Mouse (Mus musculus) left cerebral cortex, postnatal 4 days (tissue): ENCODE measurements around the gene Chst10. TPM values are rescaled to one million over a fixed set of nuclear protein-coding genes. Genes with fewer than 3 reads are reported as not detected.

ENCODE experiments used
- DNase-seq: peaks from one replicate; pipeline ENCODE4 v3.0.0-alpha.2; 2022
- intact Hi-C: fragments of 180-260 bp; cut with DNase I; formaldehyde crosslinking; loops from one replicate; pipeline ENCODE4 v1.15.1; 2025
- total RNA-seq, 2 experiments: library from RNA; stranded (reverse); gene quantifications; 2 replicates each; pipeline ENCODE4 v1.2.3; 2021

Chst10 gene
- total RNA-seq, 2 experiments from 2014 or later = 67.4 to 68.4 TPM

DNA sequence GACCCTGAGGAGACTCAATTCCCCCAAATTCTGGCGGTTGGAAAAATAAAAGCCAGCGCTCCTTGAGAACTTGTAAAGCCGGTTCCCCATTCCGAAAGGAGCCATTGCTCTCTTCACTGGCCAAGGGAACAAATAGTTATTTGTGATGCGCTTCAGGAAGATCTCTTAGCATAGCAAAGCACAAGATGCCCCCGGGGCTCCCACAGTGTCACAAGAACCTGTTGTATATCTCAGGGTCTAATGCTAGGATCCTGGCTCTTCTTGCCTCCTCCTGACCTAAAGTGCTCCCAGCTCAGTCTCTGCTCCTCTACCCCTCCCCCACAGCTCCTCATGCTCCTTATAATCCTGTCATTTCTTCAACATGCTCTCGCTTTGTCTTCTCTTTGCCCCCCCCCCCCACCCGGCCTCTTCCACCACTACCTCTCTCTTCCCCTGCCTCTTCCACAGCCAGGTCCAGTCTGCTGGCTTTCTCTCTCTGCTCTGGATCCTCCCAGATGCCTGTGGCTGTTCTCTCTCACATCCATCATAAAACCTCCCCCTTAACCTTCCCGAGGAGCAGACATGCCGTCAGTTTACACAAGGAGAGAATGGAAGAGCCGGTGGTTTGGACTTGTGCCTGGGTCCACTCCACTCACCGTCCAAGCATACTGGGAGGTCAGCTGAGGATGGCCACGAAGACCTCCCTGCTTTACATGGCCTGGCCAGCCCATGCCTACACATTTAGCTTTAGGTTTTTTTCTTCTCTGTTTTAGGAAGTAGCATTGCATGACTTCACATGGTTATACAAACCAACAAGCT, 28.4 kb downstream of the Chst10 start:
- intact Hi-C loops = no loop called here

DNA sequence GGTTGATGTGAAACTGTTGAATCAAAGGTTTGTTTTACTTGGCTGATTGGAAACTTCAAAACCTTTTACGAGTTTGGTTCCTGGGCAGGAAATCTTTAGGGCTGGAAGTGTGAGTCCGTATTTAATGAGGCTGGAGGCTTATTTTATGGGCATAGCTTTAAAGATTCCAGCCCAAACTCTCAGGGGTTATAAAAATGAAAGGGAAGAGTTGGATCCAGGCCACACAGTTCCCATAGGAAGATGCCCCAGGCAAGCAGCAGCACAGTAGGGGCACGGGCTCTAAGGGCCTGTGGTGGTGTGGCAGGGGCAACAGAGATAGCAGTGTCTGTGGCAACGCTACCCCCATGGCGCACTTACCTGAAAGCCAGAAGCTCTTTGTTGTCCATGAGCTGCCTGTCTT, 31.7 kb downstream of the Chst10 start:
- intact Hi-C loops = no loop called here
- DNase-seq = no peak

More for the DNA sequence above, 28.4 kb downstream of the Chst10 start:
- DNase-seq = no peak

- intact Hi-C loops = no loop called here
- no peak for DNase-seq
Observed at GRCm38 (mm10) chr1:38864341-38864740, 33.6 kb downstream of the Chst10 start.

GRCm38 (mm10) chr1:38862213-38862612, 35.7 kb downstream of the Chst10 start:
- DNase-seq = peak; percentile 48
- intact Hi-C loops = no loop called here

DNA sequence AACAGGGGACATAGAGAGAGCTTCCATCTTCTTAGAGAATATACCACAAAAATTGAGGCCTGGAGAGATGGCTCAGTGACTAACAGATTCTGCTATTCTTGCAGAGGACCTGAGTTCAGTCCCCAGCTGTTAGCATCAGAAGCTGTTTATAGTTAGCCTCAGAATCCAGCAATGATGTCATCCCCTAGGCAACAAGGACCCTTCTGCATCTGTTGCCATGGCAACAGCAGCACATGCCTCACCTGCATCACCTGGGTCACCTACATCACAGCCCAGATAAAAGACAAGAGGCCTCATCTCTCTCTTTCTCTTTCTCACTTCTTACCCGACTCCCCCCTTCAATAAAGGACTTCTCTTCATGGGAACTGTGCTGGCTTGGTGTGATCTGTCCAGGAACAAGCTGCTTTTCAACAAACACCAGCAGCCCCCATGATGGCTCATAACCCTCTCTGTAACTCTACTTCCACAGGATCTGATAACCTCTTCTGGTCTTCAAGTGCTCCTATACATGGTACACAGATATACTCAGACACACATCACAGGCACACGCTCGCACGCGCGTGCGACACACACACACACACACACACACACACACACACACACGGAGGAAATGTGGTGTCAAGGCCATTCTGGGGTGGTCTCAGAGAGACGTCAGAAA, 37.0 kb downstream of the Chst10 start:
- no peak for DNase-seq
- intact Hi-C loops = no loop called here

DNA sequence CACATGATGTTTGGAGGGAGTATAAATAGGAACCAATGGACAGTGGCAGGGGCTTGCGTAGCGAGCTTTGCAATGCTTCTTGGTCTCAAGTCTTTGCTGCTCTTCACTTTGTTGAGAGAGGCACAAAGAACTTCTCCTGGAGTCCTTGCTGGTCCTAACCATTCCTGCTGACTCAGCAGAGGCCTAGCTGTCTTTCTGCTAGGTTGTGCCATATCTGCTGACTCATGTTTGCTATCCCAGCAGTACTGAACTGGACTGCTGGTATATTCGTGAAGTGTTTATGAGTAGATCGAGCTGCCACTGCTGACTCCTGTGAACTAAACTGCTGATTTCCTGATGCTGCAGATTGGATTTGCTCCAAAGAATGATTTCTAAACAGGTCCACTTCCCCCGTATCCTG, 37.8 kb downstream of the Chst10 start:
- intact Hi-C loops = no loop called here
- no peak for DNase-seq

DNA sequence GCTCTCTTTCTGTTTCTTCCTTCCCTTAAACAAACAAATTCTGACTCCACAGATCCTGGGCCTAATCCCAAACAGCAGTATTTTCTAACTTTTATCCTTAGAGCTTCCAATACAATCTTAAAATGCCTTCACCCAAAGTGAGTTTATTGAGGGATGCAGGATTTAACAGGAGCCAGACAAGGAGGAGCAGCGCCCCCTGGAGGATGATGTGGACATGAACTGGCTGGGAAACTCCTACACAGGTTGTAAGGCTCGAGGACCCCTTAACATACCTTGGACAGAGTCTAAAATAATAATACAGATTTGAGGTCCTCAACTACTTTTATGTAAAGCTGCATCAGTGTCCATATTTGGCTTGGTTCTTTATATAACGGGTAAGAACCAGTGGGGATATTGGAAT, 41.8 kb downstream of the Chst10 start:
- intact Hi-C loops = loop anchor here (10.0 kb wide), 1 partner anchor 61 kb away; no protein-coding TSS in a partner anchor
- DNase-seq = peak; percentile 73

DNA sequence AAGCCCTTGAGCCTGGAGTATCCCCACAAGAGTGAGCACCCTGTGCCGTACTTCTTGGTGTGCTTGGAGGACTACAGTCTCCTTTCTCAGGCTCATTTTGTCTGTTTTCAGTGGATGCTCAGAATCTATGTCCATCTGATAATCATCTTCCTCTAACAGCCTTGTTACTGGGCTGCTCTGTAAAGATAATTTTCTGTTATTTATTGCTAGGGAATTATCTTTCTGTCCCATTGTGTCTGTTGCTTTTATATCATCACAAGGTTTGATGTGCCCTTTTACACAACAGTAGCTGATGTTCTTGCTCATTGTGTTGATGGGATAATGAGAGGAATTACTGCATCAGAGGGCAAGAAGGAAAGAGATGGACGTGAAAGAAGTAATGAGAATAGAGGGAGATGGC, 45.7 kb downstream of the Chst10 start:
- DNase-seq = no peak
- intact Hi-C loops = loop anchor here (10.0 kb wide), 1 partner anchor 57 kb away; no protein-coding TSS in a partner anchor

GRCm38 (mm10) chr1:38850650-38851049, 47.3 kb downstream of the Chst10 start:
- DNase-seq = no peak
- intact Hi-C loops = loop anchor here (10.0 kb wide), 1 partner anchor 56 kb away; no protein-coding TSS in a partner anchor

- no peak for DNase-seq
- intact Hi-C loops = no loop called here
Observed at GRCm38 (mm10) chr1:38848451-38849289, 49.3 kb downstream of the Chst10 start.

GRCm38 (mm10) chr1:38847975-38848374, 50.0 kb downstream of the Chst10 start:
- peak; percentile 40 for DNase-seq
- intact Hi-C loops = no loop called here

- peak; percentile 9 for DNase-seq
- intact Hi-C loops = no loop called here
Observed at GRCm38 (mm10) chr1:38843275-38843674, 54.7 kb downstream of the Chst10 start.

DNA sequence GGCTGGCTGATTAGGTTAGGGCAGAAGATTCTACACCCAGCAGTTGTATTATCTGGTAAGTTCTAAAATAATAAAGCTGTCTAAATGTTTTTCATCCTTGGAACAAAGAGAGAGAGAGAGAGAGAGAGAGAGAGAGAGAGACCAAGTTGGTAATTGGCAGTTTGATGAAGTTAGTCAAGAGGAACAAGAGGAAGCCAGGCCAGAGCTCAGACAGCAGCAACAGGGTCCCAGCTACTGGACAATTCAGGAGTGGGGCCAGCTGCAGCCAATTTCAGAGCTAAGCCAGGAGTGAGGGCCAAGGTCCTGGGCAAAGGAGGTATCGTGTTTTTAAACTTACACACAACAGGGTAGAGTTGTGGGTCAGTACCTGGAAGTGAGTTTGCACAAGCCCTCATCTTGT, 55.1 kb downstream of the Chst10 start:
- intact Hi-C loops = no loop called here
- no peak for DNase-seq

GRCm38 (mm10) chr1:38839944-38840343, 58.0 kb downstream of the Chst10 start:
- intact Hi-C loops = no loop called here
- DNase-seq = no peak

GRCm38 (mm10) chr1:38836477-38836872, 61.5 kb downstream of the Chst10 start, which contains the start of gene Lonrf2:
Lonrf2 (minus strand) TSS chr1:38836711.
- peak; percentile 72 for DNase-seq
- intact Hi-C loops = no loop called here

- DNase-seq = peak; percentile 43
- intact Hi-C loops = no loop called here
Observed at GRCm38 (mm10) chr1:38835568-38836476, 62.1 kb downstream of the Chst10 start.

DNA sequence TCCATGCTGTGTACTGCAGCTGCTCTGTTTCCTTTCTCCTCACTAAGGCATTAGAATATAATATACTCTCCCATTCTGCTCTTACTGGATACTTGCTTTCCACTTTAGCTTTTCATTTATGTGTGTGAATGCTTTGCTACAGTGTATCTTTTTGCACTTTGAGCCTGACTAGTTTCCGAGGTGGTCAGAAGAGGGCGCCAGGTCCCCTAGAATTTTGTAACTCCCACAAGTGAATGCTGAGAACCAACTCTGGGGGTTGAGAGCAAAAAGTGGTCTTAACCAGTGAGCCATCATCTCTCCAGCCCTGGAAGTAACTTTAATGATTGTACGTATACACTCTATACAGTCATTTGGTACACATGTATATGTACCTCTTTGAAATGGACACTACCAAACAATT, 63.1 kb downstream of the Chst10 start:
- intact Hi-C loops = no loop called here
- DNase-seq = peak; percentile 48

- DNase-seq = peak; percentile 49
- intact Hi-C loops = no loop called here
Observed at GRCm38 (mm10) chr1:38824926-38825325, 73.0 kb downstream of the Chst10 start.

DNA sequence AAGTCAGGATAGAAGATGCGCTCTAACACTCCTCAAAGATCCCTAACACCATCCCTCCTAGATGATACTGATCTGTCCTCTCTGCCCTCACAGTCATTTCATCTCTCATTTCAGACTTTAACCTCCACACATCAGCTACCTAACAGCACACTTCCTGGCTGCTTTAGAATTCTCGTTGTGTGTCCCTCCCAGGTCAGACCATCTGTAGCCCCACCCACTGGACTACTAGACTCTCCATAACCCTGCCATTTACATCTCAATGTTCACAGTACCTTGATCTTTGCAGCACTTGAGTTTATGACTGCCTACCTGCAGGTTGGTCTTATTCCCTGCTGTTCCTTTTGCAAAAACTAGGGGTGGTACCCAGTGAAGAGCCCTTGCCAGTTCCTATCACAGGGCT, 74.1 kb downstream of the Chst10 start:
- DNase-seq = no peak
- intact Hi-C loops = no loop called here

DNA sequence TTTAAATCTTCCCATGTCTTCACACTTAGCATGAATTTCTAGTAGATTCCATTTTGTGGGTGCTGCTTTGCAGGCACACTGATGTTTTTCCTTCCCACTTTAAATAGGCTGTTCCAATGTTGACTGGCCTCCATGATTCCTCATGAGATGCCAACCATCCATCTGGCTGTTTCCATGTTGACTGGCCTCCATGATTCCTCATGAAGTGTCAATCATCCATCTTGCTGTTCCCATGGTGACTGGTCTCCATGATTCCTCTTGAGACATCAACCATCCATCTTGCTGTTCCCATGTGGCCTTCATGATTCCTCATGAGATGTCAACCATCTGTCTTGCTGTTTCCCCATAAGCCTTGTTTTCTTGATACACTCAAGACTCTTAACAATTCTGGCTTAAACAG, 78.3 kb downstream of the Chst10 start:
- intact Hi-C loops = no loop called here
- no peak for DNase-seq
